Mouse (Mus musculus): ENCODE data around the gene Srm. TPM values are rescaled to one million over a fixed set of nuclear protein-coding genes. Genes with fewer than 3 reads are reported as not detected.

The Srm gene
- polyA plus RNA-seq, 1 experiment from 2014 or later, result 162 TPM

GRCm38 (mm10) chr4:148639455-148639854 is 48.2 kb downstream of the Srm start:
- Histone ChIP-seq H3K4me3 (ENCODE audit: low read depth, low read length) (no peak overlapping the region), H3K9me3 (replicated peaks; ENCODE audit: control insufficient read depth, low read length, poor library complexity, severe bottlenecking) (no peaks in the 10 kb centered on the region), H3K9ac (ENCODE audit: low read depth, low read length) (no peak overlapping the region), H3K27me3 (ENCODE audit: control insufficient read depth, insufficient read depth, low read depth, low read length) (no peaks in the 10 kb centered on the region), H3K4me1 (ENCODE audit: control insufficient read depth, insufficient read depth, low read length) (no peaks in the 10 kb centered on the region), H3K4me2 (ENCODE audit: low read length) (no peak overlapping the region), H3K36me3 (ENCODE audit: control insufficient read depth, insufficient read depth, low read length) (no peaks in the 10 kb centered on the region), H3K27ac (ENCODE audit: low read length) (no peak overlapping the region)
- no peak for ATAC-seq
- WGBS, result 86% methylated on average over 2 of the region's 2 CpGs

- H3K27ac ChIP-seq (ENCODE audit: low read length), result no peak overlapping the region
- no peak for ATAC-seq
- no peak overlapping the region for H3K4me2 ChIP-seq (ENCODE audit: low read length)
- no peaks in the 10 kb centered on the region for H3K36me3 ChIP-seq (ENCODE audit: control insufficient read depth, insufficient read depth, low read length)
- H3K9ac ChIP-seq (ENCODE audit: low read depth, low read length), result no peak overlapping the region
- H3K9me3 ChIP-seq (replicated peaks; ENCODE audit: control insufficient read depth, low read length, poor library complexity, severe bottlenecking), result no peaks in the 10 kb centered on the region
- no peaks in the 10 kb centered on the region for H3K4me1 ChIP-seq (ENCODE audit: control insufficient read depth, insufficient read depth, low read length)
- WGBS, result 74% methylated on average over 5 of the region's 5 CpGs
- H3K27me3 ChIP-seq (ENCODE audit: control insufficient read depth, insufficient read depth, low read depth, low read length), result no peaks in the 10 kb centered on the region; the same call in 1 of the 2 replicates
- no peak overlapping the region for H3K4me3 ChIP-seq (ENCODE audit: low read depth, low read length)
Observed at GRCm38 (mm10) chr4:148641121-148641520, 49.8 kb downstream of the Srm start.

- 70% methylated on average over 15 of the region's 15 CpGs for WGBS
- Histone ChIP-seq H3K4me1 (ENCODE audit: control insufficient read depth, insufficient read depth, low read length) (no peaks in the 10 kb centered on the region), H3K36me3 (ENCODE audit: control insufficient read depth, insufficient read depth, low read length) (no peaks in the 10 kb centered on the region), H3K9me3 (replicated peaks; ENCODE audit: control insufficient read depth, low read length, poor library complexity, severe bottlenecking) (no peaks in the 10 kb centered on the region), H3K9ac (ENCODE audit: low read depth, low read length) (no peak within 1 kb of the TSS), H3K4me2 (ENCODE audit: low read length) (peak within 1 kb of the TSS; percentile 41), H3K27ac (ENCODE audit: low read length) (no peak within 1 kb of the TSS), H3K4me3 (ENCODE audit: low read depth, low read length) (no peak within 1 kb of the TSS), H3K27me3 (ENCODE audit: control insufficient read depth, insufficient read depth, low read depth, low read length) (no peaks in the 10 kb centered on the region; the same call in 1 of the 2 replicates)
- no peak for ATAC-seq
Observed at GRCm38 (mm10) chr4:148643291-148644156, 52.2 kb downstream of the Srm start, which contains the start of gene Gm572. Gene Gm572, plus strand, starts transcription at chr4:148643317.

- Histone ChIP-seq H3K27ac (ENCODE audit: low read length) (no peak overlapping the region), H3K4me2 (ENCODE audit: low read length) (peak overlapping the region; percentile 41), H3K36me3 (ENCODE audit: control insufficient read depth, insufficient read depth, low read length) (no peaks in the 10 kb centered on the region), H3K4me1 (ENCODE audit: control insufficient read depth, insufficient read depth, low read length) (no peaks in the 10 kb centered on the region), H3K9ac (ENCODE audit: low read depth, low read length) (no peak overlapping the region), H3K4me3 (ENCODE audit: low read depth, low read length) (no peak overlapping the region), H3K9me3 (replicated peaks; ENCODE audit: control insufficient read depth, low read length, poor library complexity, severe bottlenecking) (no peaks in the 10 kb centered on the region), H3K27me3 (ENCODE audit: control insufficient read depth, insufficient read depth, low read depth, low read length) (no peaks in the 10 kb centered on the region; the same call in 1 of the 2 replicates)
- no peak for ATAC-seq
- 7% methylated on average over 9 of the region's 9 CpGs for WGBS
Observed at GRCm38 (mm10) chr4:148644157-148644511, 52.8 kb downstream of the Srm start.

Other genes starting within 250 kb of the Srm start
- gene Ubiad1, start 146.7 kb upstream of the Srm start, polyA plus RNA-seq (2015; fragmentation: Nextera tagmentation; extraction: Ambion mirVana), result 19.8 and 20.5 TPM in 2 replicates
- 23.0 and 24.4 TPM in 2 replicates for gene Mtor, start 142.9 kb upstream of the Srm start, polyA plus RNA-seq (2015; fragmentation: Nextera tagmentation; extraction: Ambion mirVana)
- gene Angptl7, start 91.0 kb upstream of the Srm start, polyA plus RNA-seq (2015; fragmentation: Nextera tagmentation; extraction: Ambion mirVana), result 0.34 and 0.43 TPM in 2 replicates
- gene Exosc10, start 33.1 kb upstream of the Srm start, polyA plus RNA-seq (2015; fragmentation: Nextera tagmentation; extraction: Ambion mirVana), result 92.3 and 93.1 TPM in 2 replicates
- 1.2 TPM in 2 replicates for gene Masp2, start 11.1 kb downstream of the Srm start, polyA plus RNA-seq (2015; fragmentation: Nextera tagmentation; extraction: Ambion mirVana)
- 166 and 198 TPM in 2 replicates for gene Tardbp, start 35.5 kb downstream of the Srm start, polyA plus RNA-seq (2015; fragmentation: Nextera tagmentation; extraction: Ambion mirVana)
- gene Gm572, start 51.8 kb downstream of the Srm start, polyA plus RNA-seq (2015; fragmentation: Nextera tagmentation; extraction: Ambion mirVana), result not detected in 2 replicates
- 2.6 TPM in 2 replicates for gene Casz1, start 212.9 kb downstream of the Srm start, polyA plus RNA-seq (2015; fragmentation: Nextera tagmentation; extraction: Ambion mirVana)